Mouse (Mus musculus): ENCODE measurements around the gene Meis3. TPM values are rescaled to one million over a fixed set of nuclear protein-coding genes. Genes with fewer than 3 reads are reported as not detected.
A peak's percentile ranks its signal among the peaks of the same experiment; 100 is the strongest.

Gene Meis3
- polyA plus RNA-seq (2014; fragmentation: Nextera tagmentation; extraction: Ambion mirVana) = 9.6 TPM in 2 replicates

GRCm38 (mm10) chr7:16174597-16175541 lies at the start of gene Meis3:
TSS of gene Meis3 (plus strand) at chr7:16175090.
- Histone ChIP-seq H3K27me3 (ENCODE audit: control insufficient read depth, insufficient read depth, low read length) (peaks cover 18% of the 10 kb centered on the region; the same call in 1 of the 2 replicates), H3K27ac (replicated peaks; ENCODE audit: low read depth, low read length) (no peak within 1 kb of the TSS)

DNA sequence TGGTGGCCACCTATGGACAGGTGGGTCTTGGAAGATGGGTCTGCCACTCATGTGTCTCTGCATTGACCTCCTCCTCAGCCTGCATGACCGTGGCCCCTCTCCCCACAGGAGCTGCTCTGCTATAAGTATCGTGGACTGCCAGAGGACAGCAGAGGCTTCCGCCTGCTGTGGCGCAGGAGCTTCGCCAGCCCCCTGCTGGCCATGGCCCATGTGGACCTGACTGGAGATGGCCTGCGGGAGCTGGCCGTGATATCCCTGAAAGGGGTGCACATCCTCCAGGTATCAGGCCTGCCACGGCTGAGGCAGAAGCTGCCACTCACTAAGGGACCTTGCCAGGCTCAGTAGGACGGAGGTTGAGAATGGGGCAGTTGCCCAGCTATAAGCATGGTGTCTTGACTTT lies 49.1 kb upstream of the Meis3 start:
- no peak overlapping the region for H3K4me3 ChIP-seq (ENCODE audit: low read depth, low read length)
- WGBS = 74% methylated on average over 9 of the region's 9 CpGs
- H3K27ac ChIP-seq (replicated peaks; ENCODE audit: low read depth, low read length) = no peak overlapping the region
- no peaks in the 10 kb centered on the region for H3K27me3 ChIP-seq (ENCODE audit: control insufficient read depth, insufficient read depth, low read length)
- DNase-seq (ENCODE audit: low spot score) (no peak), ATAC-seq (ENCODE audit: insufficient number of reproducible peaks, low FRiP score, low TSS enrichment, low read depth) (no peak)
- H3K9me3 ChIP-seq (ENCODE audit: control insufficient read depth, low read length) = no peaks in the 10 kb centered on the region
- H3K36me3 ChIP-seq (ENCODE audit: control insufficient read depth, insufficient read depth, low read length) = no peaks in the 10 kb centered on the region
- H3K9ac ChIP-seq (ENCODE audit: low read length) = no peak overlapping the region
- H3K4me2 ChIP-seq (ENCODE audit: low read depth, severe bottlenecking) = no peak overlapping the region
- H3K4me1 ChIP-seq (ENCODE audit: control insufficient read depth, insufficient read depth, low read length) = peaks cover 3% of the 10 kb centered on the region; the same call in 1 of the 2 replicates

More at GRCm38 (mm10) chr7:16174597-16175541, at the start of gene Meis3:
- peak within 1 kb of the TSS; percentile 9 for H3K9ac ChIP-seq (ENCODE audit: low read length)
- H3K4me1 ChIP-seq (ENCODE audit: control insufficient read depth, insufficient read depth, low read length) = peaks cover 12% of the 10 kb centered on the region
- DNase-seq (ENCODE audit: low spot score) = peak; percentile 63
- H3K9me3 ChIP-seq (ENCODE audit: control insufficient read depth, low read length) = no peaks in the 10 kb centered on the region
- no peak for ATAC-seq (ENCODE audit: insufficient number of reproducible peaks, low FRiP score, low TSS enrichment, low read depth)
- peak within 1 kb of the TSS; percentile 34 for H3K4me3 ChIP-seq (ENCODE audit: low read depth, low read length)
- H3K36me3 ChIP-seq (ENCODE audit: control insufficient read depth, insufficient read depth, low read length) = no peaks in the 10 kb centered on the region
- WGBS = under 1% methylated on average over 42 of the region's 42 CpGs
- peak within 1 kb of the TSS; percentile 71 for H3K4me2 ChIP-seq (ENCODE audit: low read depth, severe bottlenecking)

DNA sequence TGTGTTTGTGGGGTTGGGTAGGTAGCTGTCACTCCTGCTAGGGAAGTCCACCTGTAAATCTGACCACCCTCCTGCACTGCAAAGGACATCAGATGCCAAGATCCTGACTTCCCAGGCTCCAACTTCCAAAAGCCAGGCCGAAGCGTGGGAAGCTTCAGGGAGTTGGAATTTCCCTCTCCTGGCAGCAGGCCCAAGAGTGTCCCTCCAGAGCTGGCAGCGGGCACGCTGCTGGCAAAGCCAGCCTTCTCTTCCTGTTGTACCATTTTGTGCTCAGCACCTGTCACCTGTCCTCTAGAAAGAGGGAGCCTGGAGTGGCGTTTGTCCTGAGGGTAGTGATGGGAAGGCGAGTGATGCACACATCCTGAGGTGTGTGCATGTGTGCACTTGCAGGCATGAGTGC lies 46.5 kb upstream of the Meis3 start:
- Histone ChIP-seq H3K4me1 (ENCODE audit: control insufficient read depth, insufficient read depth, low read length) (peaks cover 6% of the 10 kb centered on the region; the same call in 1 of the 2 replicates), H3K9ac (ENCODE audit: low read length) (no peak overlapping the region), H3K27ac (replicated peaks; ENCODE audit: low read depth, low read length) (no peak overlapping the region), H3K27me3 (ENCODE audit: control insufficient read depth, insufficient read depth, low read length) (no peaks in the 10 kb centered on the region; the same call in 1 of the 2 replicates), H3K4me2 (ENCODE audit: low read depth, severe bottlenecking) (no peak overlapping the region), H3K4me3 (ENCODE audit: low read depth, low read length) (no peak overlapping the region), H3K9me3 (ENCODE audit: control insufficient read depth, low read length) (no peaks in the 10 kb centered on the region), H3K36me3 (ENCODE audit: control insufficient read depth, insufficient read depth, low read length) (no peaks in the 10 kb centered on the region)
- ATAC-seq (ENCODE audit: insufficient number of reproducible peaks, low FRiP score, low TSS enrichment, low read depth) = no peak
- 89% methylated on average over 6 of the region's 6 CpGs for WGBS
- no peak for DNase-seq (ENCODE audit: low spot score)

GRCm38 (mm10) chr7:16128899-16129298 lies 46.0 kb upstream of the Meis3 start:
- Histone ChIP-seq H3K27ac (replicated peaks; ENCODE audit: low read depth, low read length) (no peak overlapping the region), H3K4me3 (ENCODE audit: low read depth, low read length) (no peak overlapping the region), H3K4me2 (ENCODE audit: low read depth, severe bottlenecking) (no peak overlapping the region)

DNA sequence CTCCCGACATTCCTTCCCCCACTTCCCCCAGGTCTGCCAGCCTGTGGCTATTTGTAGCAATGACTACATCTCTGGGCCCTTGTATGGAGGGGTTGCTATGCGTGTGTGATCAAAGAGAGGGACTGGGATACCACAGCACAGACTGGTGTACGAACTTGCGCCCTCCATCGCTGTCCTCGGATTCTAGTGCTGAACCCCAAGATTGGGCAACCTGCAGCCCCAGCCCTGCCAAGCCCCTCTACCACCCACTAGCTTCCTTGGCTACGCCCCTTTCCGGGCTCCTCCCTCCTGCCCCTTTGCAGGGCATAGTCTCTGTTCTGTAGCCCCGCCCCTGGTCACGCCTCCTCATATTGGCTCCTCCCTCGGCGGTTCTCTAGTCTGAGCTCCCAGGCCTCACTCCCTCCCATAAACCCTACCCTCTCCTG lies 45.5 kb upstream of the Meis3 start, which contains the start of gene Slc8a2:
Gene Slc8a2 (plus strand): TSS at position 406 of the 425 bp plus-strand sequence.
- Histone ChIP-seq H3K4me2 (ENCODE audit: low read depth, severe bottlenecking) (peak within 1 kb of the TSS; percentile 82), H3K27ac (replicated peaks; ENCODE audit: low read depth, low read length) (no peak within 1 kb of the TSS), H3K4me3 (ENCODE audit: low read depth, low read length) (peak within 1 kb of the TSS; percentile 54), H3K4me1 (ENCODE audit: control insufficient read depth, insufficient read depth, low read length) (peaks cover 6% of the 10 kb centered on the region; the same call in 1 of the 2 replicates), H3K27me3 (ENCODE audit: control insufficient read depth, insufficient read depth, low read length) (no peaks in the 10 kb centered on the region; the same call in 1 of the 2 replicates), H3K9me3 (ENCODE audit: control insufficient read depth, low read length) (no peaks in the 10 kb centered on the region), H3K36me3 (ENCODE audit: control insufficient read depth, insufficient read depth, low read length) (no peaks in the 10 kb centered on the region), H3K9ac (ENCODE audit: low read length) (peak within 1 kb of the TSS; percentile 59)
- ATAC-seq (ENCODE audit: insufficient number of reproducible peaks, low FRiP score, low TSS enrichment, low read depth) = peak; percentile 77
- 2% methylated on average over 12 of the region's 12 CpGs for WGBS
- DNase-seq (ENCODE audit: low spot score) = peak; percentile 85

More at GRCm38 (mm10) chr7:16128899-16129298, 46.0 kb upstream of the Meis3 start:
- no peaks in the 10 kb centered on the region for H3K36me3 ChIP-seq (ENCODE audit: control insufficient read depth, insufficient read depth, low read length)
- DNase-seq (ENCODE audit: low spot score) (no peak), ATAC-seq (ENCODE audit: insufficient number of reproducible peaks, low FRiP score, low TSS enrichment, low read depth) (no peak)
- H3K9ac ChIP-seq (ENCODE audit: low read length) = no peak overlapping the region
- no peaks in the 10 kb centered on the region; the same call in 1 of the 2 replicates for H3K27me3 ChIP-seq (ENCODE audit: control insufficient read depth, insufficient read depth, low read length)
- no peaks in the 10 kb centered on the region for H3K9me3 ChIP-seq (ENCODE audit: control insufficient read depth, low read length)
- 58% methylated on average over 5 of the region's 5 CpGs for WGBS
- peaks cover 6% of the 10 kb centered on the region; the same call in 1 of the 2 replicates for H3K4me1 ChIP-seq (ENCODE audit: control insufficient read depth, insufficient read depth, low read length)

DNA sequence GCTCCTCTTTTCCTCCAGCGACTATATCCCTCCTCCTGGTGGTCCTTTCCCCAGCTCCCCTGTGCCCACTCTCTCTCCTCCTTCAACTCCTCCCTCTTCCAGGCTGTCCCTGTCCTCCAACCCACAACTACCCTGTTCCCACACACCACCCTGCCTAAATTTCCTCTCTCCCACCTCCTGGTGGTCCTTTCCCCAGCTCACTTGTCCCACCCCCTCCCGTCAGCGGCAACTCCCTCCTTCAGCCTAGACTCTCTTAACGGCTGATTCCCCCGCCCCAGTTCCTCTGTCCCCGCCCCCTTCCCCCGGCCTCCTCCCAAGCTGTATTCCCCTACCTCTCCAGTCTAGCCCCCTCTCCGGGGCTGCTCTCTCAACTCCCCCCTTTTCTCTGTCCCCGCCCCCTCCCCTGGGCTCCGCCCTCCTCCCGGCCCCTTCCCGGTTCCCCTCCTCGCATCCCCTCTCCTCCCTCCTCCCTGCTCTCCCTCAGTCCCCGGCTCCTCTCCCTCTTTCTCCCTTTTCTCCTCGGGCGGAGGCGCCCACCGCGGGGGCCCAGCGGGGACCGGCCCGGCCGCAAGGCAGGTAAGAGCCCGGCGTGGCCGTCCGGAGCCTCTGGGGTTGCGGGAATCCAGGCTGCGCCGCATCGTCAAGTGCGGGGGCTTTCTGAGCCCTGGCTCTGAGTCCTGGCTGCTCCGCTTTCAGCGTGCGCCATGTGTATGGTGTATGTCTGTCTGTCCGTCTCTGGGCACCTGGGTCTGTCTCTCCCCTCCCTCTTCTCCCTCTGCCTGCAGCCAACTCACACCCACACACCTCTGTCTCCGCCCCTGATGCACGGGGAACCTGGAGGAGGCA lies 44.8 kb upstream of the Meis3 start:
- Histone ChIP-seq H3K9me3 (ENCODE audit: control insufficient read depth, low read length) (no peaks in the 10 kb centered on the region), H3K27me3 (ENCODE audit: control insufficient read depth, insufficient read depth, low read length) (no peaks in the 10 kb centered on the region; the same call in 1 of the 2 replicates), H3K36me3 (ENCODE audit: control insufficient read depth, insufficient read depth, low read length) (no peaks in the 10 kb centered on the region), H3K4me1 (ENCODE audit: control insufficient read depth, insufficient read depth, low read length) (peaks cover 6% of the 10 kb centered on the region; the same call in 1 of the 2 replicates), H3K4me2 (ENCODE audit: low read depth, severe bottlenecking) (peak overlapping the region; percentile 82), H3K9ac (ENCODE audit: low read length) (peak overlapping the region; percentile 59), H3K4me3 (ENCODE audit: low read depth, low read length) (peak overlapping the region; percentile 54), H3K27ac (replicated peaks; ENCODE audit: low read depth, low read length) (no peak overlapping the region)
- WGBS = 1% methylated on average over 38 of the region's 38 CpGs
- ATAC-seq (ENCODE audit: insufficient number of reproducible peaks, low FRiP score, low TSS enrichment, low read depth) (peak; percentile 83), DNase-seq (ENCODE audit: low spot score) (peak; percentile 81)

DNA sequence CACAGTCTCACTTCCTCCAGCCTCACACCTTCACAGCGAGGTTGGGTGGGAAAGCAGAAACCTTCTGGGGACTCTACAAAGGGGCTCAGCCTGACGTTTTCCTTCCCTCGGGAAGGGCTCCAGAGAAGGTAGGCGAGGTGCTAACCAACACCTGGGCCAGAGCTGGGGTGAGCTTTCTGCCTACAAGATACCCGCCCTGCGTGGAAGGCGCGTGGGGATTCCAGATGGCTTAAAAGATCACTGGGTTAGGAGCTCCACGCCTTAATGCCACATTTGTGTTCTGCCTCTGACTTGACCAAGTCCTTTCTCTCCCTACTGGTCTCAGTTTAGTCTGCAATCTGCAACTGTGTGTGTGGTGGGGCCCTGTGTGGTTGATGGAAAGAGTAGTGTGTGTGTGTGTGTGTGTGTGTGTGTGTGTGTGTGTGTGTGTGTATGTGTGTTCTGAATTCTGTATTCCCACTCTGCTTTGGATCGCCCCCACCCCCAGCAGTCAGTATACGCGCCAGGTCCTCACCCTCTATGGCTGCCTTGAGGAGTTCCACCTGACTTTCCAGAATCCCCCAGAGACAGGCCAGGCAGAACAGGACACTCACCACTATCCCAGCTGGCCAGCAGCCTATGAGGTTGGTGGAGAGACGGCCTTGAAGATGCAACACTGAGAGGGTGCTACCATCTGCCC lies 43.8 kb upstream of the Meis3 start:
- DNase-seq (ENCODE audit: low spot score) (no peak), ATAC-seq (ENCODE audit: insufficient number of reproducible peaks, low FRiP score, low TSS enrichment, low read depth) (no peak)
- no peaks in the 10 kb centered on the region; the same call in 1 of the 2 replicates for H3K27me3 ChIP-seq (ENCODE audit: control insufficient read depth, insufficient read depth, low read length)
- no peak overlapping the region for H3K9ac ChIP-seq (ENCODE audit: low read length)
- peak overlapping the region; percentile 82 for H3K4me2 ChIP-seq (ENCODE audit: low read depth, severe bottlenecking)
- H3K27ac ChIP-seq (replicated peaks; ENCODE audit: low read depth, low read length) = no peak overlapping the region
- H3K36me3 ChIP-seq (ENCODE audit: control insufficient read depth, insufficient read depth, low read length) = no peaks in the 10 kb centered on the region
- no peaks in the 10 kb centered on the region for H3K9me3 ChIP-seq (ENCODE audit: control insufficient read depth, low read length)
- H3K4me3 ChIP-seq (ENCODE audit: low read depth, low read length) = peak overlapping the region; percentile 54
- 37% methylated on average over 13 of the region's 13 CpGs for WGBS
- peaks cover 6% of the 10 kb centered on the region; the same call in 1 of the 2 replicates for H3K4me1 ChIP-seq (ENCODE audit: control insufficient read depth, insufficient read depth, low read length)
